Mouse (Mus musculus) right cerebral cortex, postnatal 14 days (tissue): Measurements from ENCODE around the gene Dlx6.

Experiments
- DNase-seq: peaks from one replicate; pipeline ENCODE4 v3.0.0; 2022

Dlx6 gene

DNA sequence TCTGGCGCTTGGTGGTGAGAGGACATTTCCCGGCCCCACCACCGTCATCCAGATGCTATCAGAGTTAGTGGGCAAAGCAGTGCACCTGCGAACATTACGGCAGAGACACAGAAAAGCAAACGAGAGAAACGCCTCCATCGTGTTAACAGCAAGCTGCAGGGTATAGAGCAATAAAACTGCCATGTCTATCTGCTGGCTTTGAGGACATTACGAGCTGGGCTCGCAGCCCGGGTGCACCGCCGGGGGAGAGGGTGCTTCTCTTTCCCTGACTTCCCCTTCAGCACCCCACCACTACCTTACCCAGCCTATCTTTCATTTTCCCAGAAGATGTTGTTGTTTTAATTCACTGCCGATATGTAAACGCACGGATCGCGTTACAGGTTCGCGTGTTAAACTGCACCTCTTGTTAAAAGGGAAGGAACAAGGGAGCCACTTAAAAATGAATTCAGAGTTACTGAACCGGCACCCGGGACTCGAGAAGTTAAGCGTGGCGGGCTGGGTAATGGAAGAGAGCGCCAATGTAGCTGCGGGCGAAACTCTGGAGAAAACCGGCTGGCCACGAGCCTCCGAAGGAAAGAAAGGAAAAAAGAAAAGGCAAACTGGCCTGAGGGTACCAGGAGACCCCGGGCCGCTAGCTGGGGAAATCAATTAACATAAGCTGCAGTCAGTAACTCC lies 2.6 kb upstream of the Dlx6 start:
- DNase-seq, result no peak

GRCm38 (mm10) chr6:6861086-6861797 lies 1.9 kb upstream of the Dlx6 start:
- DNase-seq, result no peak

DNA sequence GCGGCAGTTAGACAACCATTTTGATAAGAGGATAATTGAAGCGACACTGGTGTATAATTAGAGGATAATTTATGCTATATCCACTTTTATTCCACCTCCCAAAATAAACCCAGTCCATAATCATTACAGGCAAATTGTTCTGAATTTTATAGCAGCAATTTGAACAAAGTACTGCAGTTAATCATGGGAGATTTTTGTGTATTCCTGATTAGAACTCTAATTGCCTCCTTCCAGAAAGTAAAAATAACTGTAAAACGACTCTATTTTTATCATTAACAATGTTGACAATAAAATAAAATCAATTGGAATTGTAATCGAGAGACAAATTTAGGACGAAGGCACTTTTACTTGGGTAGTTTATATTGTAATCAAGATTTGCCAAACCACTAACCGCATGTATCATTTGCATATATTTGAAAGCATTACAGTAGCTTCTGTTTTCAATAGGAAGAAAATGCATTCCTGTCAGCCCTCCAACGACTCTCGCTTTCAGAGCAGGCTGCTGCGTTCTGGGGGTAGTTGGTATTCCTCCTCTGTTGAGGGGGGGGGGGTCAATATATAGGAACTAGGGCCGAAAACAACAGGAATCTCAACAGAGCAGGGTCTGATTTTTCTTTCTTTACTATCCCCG lies 1.2 kb upstream of the Dlx6 start:
- DNase-seq, result no peak

- peak; percentile 44 for DNase-seq
Observed at GRCm38 (mm10) chr6:6862611-6863010, 523 bp upstream of the Dlx6 start.

DNA sequence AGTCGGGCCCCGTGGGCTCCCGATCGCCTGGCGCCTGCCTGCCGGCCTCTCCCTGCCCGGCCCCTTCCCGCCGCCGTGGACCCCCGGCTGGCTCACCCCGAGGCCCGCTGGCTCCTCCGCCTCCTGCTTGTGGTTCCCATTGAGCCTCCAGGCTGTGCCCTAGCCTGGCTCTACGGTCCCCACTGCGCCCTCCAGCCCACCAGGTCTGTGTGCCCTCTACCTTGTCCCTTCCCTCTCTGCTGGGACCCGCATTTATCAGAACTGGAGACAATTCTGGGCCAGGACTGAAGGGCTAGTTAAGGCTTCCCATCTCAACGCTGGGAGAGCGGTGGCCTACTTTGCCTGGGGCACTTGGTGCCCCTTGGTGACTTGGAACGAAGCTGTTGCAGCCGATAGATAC lies 821 bp downstream of the Dlx6 start:
- no peak for DNase-seq

- DNase-seq, result no peak
Observed at GRCm38 (mm10) chr6:6864441-6865440, 1.6 kb downstream of the Dlx6 start.

- DNase-seq, result no peak
Observed at GRCm38 (mm10) chr6:6867031-6867430, 3.9 kb downstream of the Dlx6 start.

GRCm38 (mm10) chr6:6869041-6869685 lies 6.0 kb downstream of the Dlx6 start:
- no peak for DNase-seq

DNA sequence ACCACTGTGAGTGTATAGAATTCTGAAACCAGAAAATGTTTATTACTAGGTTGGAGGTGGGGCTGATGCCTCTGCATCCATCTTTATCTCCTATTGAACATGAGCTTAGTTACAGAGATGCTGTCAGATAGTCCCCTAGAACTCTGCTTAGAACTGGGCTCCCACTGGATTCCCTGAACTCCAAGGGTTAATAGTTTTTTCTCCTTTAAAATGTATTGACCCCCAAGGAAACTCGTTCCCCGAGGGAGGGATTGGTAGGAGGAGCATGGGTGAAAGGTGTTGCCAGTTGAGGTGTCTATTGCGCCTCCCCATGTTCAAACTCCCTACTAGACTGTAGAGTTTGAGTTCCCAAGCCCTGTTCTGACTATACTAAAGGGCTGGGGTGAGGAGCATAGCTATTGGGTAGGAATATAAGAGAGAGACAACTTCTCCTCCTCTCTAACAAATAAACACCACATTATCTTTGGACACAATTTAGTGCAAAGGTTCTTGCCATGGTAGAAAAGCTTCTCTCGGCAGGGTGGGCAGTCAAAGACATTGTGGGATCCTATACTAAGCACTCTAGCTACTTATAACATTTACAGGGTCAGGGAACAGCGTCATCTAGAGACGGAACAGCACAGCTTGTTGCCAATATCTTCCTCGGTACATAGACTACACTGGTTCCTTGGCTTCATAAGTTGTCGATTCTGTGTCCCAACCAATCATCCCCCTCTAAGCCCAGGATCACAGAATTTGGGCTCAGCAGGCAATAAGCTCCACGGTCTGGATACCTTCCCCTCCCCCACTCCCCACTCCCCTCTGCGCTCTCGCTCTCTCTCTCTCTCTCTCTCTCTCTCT lies 7.0 kb downstream of the Dlx6 start:
- DNase-seq, result no peak

GRCm38 (mm10) chr6:6870876-6871420 lies 7.8 kb downstream of the Dlx6 start:
- DNase-seq, result no peak

DNA sequence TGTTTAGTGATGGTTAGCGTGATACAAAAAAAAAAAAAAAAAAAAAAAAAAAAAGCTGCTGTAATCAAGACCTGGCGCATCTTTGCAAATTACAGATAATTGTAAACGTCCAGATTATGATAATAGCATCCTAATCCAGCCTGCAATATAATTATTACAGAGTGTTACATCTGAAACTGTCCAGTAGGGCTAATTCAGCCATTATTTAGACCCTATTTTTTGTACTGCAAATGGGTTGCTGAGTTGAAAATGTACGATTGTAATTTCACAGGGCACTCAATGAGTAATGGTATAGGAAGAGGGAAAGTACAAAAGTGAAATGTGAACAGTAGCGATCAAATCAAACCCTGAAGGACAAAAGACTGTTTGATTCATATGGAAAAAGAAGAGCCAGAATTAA lies 8.6 kb downstream of the Dlx6 start:
- no peak for DNase-seq

GRCm38 (mm10) chr6:6872873-6873272 lies 9.7 kb downstream of the Dlx6 start:
- DNase-seq, result no peak

DNA sequence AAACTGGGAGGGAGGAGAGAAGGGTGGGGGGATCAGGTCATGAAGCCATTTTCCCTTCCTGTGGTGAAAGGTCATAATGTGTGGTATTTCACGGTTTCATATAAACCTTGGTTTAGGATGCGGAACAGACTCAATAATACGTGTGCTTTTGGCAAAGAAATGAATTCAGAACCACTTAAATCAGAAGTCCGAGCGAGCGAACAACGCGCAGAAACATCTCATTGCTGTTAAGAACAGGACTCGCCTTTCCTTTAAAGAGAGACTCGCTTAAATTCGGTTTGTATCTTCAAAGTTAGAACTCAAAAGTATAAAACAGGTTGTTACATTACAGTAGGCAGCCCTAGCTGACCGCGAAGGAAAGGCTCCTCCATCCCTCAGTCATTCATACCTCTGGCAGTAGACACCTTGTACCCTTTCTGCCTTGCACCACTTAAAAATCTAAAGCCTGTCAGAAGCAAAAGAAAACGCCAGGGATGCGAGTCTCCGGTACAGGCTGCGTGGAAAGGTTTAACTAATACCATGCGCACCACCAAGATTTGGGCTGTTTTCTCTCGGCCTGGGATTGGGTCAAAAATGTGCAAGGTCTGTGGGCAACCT lies 10.4 kb downstream of the Dlx6 start:
- no peak for DNase-seq

- DNase-seq, result no peak
Observed at GRCm38 (mm10) chr6:6874073-6874771, 11.1 kb downstream of the Dlx6 start.

DNA sequence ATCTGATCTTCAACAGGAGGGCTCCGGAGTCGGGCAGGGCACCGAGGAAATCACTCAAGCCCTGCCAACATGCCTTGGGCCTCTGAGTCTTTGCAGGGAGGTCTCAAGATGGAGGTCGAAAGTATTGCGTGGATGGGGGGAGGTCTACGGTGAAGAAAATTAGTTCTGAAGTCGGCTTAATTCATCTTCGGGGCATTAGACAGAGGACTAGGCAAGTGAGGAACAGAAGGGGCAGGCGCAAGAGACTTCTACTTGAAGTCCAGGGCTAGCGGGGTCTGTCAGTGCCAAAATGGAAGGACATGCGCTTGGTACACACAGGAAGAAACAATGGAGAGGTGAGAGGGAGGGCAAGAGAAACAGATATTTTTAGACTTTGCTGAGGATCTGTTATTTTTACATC lies 12.0 kb downstream of the Dlx6 start:
- no peak for DNase-seq

DNA sequence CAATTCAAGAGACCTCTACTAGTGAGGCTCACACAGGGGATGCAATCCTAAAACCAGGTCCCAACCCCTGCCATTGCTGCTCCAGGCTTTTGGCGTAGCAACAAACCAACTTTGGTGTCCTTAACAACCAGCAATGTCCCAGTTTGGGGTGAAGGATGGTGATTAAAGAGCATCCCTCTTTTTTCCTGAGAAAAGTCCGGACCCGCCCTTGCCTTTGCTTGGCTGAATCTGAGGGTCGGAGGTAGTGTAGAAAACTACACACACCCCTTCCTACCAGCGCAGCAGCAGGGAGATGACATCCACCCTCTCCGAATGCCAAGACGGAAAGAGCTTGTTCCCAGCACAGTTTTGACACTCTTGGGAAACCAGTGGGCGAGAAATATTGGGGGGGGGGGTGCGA lies 12.5 kb downstream of the Dlx6 start:
- DNase-seq, result no peak

GRCm38 (mm10) chr6:6876231-6876630 lies 13.1 kb downstream of the Dlx6 start:
- no peak for DNase-seq

DNA sequence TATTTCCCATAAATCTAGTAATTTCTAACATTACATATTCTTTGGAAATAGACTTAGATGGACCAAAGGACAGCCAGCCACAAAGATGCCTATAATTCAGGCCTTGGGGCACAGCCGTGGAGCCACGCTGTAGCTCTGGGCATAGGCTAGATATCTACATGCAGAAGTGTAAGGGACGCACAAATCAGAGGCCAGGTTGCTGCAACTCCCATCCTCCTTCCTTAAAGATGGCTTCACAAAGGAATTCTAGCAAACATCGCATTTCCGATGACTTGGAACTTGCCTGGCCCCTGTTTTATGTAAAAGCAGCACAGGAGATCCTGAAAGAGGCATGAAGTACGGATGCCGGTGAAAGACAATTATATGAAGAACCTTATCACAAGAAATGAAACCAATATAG lies 13.6 kb downstream of the Dlx6 start:
- no peak for DNase-seq

- DNase-seq, result no peak
Observed at GRCm38 (mm10) chr6:6877346-6877910, 14.3 kb downstream of the Dlx6 start.
